Mouse (Mus musculus) heart, postnatal 25 days (tissue): ENCODE results near the gene Tmem41a. TPM values are rescaled to one million over a fixed set of nuclear protein-coding genes. Genes with fewer than 3 reads are reported as not detected.

Experiments used
- DNase-seq: peaks from one replicate; pipeline ENCODE4 v3.0.0; 2022; ENCODE audit warnings: low spot score
- intact Hi-C: fragments of 180-260 bp; cut with DNase I; formaldehyde crosslinking; loops from one replicate; pipeline ENCODE4 v1.15.1; 2025
- total RNA-seq, 2 experiments: library from RNA; stranded (reverse); gene quantifications; 2 replicates each; pipeline ENCODE4 v1.2.3; 2021

Tmem41a gene
- total RNA-seq, 2 experiments from 2014 or later, result 8.7 to 13.2 TPM

- intact Hi-C loops, result no loop called here
- no peak for DNase-seq
Measured at GRCm38 (mm10) chr16:21906902-21907301, 40.5 kb downstream of the Tmem41a start.

DNA sequence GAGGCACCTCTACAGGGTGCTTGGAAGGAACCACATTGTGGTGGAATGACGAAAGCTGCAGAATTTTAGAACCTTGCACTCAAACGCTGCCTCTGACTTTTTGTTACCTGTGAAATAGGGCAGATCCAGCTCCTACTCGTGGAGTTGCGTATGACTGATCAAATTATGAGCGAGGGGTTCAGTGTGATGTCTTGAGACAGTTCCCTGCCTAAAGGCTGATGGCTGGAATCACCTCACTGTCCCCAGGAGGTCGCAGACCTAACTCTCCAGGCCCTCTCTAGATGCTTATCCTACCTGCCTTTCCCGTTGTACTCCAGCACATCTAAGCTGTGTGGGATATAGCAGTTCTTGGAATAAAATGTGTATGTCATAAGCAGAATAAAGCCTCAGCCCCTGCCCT lies 41.4 kb downstream of the Tmem41a start:
- intact Hi-C loops, result no loop called here
- DNase-seq, result no peak

DNA sequence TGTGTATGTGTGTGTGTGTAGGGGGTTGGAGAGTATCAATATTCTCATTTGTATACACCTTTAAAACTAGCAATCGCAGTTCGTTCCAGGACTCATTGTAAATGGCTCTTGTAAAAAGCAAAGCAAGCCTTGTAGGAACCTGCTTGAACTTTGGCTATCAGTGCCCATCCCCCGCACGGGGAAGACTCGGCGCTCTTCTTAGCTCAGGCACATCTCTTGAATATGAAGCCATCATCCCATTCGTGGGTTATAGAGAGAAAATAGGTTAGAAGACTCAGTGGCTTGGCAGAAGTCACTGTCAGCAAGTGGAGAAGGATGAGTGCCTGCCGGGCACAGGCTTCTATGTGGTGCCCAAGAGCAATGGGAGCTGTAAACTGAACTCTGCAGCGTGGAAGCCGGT lies 42.7 kb downstream of the Tmem41a start:
- intact Hi-C loops, result no loop called here
- DNase-seq, result no peak

DNA sequence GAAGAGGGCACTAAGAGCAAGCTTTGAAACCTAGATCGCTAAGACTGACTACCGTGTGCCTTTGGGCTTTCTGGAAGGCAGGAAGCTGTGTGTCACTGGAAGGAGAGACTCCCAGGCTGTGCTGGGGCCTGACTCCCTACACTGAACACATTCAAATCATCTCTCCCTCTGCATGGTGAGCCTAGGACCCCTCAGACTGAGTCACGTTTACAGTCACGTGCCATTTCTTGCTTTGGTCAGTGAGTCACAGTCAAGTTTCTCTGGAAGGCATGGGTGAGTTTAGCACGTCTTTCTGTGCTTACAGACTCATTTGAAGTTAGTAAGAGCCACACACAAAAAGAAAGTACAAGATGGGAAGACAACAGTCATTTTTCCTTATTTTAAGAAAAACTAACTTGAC lies 46.1 kb downstream of the Tmem41a start:
- no peak for DNase-seq
- intact Hi-C loops, result no loop called here

DNA sequence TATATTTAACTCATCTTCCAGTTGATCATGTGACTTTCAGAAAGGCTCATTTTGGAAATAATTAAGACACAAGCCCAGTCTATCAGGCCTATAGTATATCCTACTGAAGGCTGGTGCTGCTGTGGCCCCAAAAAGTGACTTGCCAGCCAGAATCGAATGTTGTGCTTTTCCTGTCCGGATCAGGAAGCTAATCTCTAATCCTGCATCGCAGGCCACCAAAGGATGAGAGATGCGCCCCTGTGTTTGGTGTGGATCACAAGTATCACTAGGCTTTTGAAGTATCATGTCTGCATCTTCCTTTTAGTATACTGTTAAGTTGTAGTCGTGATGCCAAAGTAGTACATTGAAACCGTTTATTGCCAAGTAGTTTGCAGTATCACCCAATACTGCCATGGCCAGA lies 53.5 kb downstream of the Tmem41a start:
- no peak for DNase-seq
- intact Hi-C loops, result no loop called here

DNA sequence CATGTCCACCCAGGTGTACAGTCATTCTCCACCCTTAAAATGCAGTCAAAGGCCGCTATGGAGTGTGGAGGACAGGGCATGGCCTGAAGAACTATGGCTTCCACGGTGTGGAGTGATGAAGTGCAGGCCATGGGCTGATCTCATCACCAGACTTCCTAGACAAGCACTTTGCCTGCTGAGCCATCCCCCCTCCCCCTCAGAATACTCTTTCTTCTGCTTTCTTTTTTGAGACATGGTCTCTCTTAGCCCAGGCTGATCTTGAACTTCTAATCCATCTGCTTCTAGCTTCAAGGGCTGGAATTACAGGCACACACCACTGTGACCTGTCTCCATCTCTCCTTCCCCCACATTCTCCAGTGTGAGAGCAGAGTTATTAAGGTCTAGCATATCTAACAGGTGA lies 59.8 kb downstream of the Tmem41a start:
- DNase-seq, result no peak
- intact Hi-C loops, result no loop called here

Other genes with a start within 250 kb of the Tmem41a start
- gene Ehhadh, start 159.7 kb downstream of the Tmem41a start, total RNA-seq, result 10 to 100 TPM; 12.1 to 13.8 TPM
- gene Map3k13, start 153.2 kb downstream of the Tmem41a start, total RNA-seq, result under 1 TPM; 0.81 to 0.89 TPM
- gene Liph, start 48.1 kb upstream of the Tmem41a start, total RNA-seq, result not detected
- 10 to 100 TPM; 19.6 to 20.7 TPM for gene Senp2, start 61.9 kb upstream of the Tmem41a start, total RNA-seq
- 1 to 10 TPM; 5.1 to 9.7 TPM for gene Igf2bp2, start 215.7 kb upstream of the Tmem41a start, total RNA-seq